Mouse (Mus musculus) ES-E14 (cell line): ENCODE data around the gene Naip2. TPM values are rescaled to one million over a fixed set of nuclear protein-coding genes. Genes with fewer than 3 reads are reported as not detected.
A peak's percentile ranks its signal among the peaks of the same experiment; 100 is the strongest.
"Not testable (repeated sequence)": the region's sequence is repeated elsewhere in the genome, so short reads cannot be mapped to it uniquely, and the experiment has no call there.

Experiments
- DNase-seq: peaks from one replicate; pipeline ENCODE4 v3.0.0-alpha.2; 2013; ENCODE audit warnings: low read depth, low spot score
- H3K27ac ChIP-seq: 2 replicates; pipeline ENCODE4 v1.5.1; 2012; ENCODE audit warnings: low read depth, mild to moderate bottlenecking, low read length, moderate library complexity, mixed read lengths; ENCODE audit not compliant: poor library complexity, insufficient read depth, severe bottlenecking
- H3K36me3 ChIP-seq: 2 replicates; pipeline ENCODE4 v1.6.1; 2012; ENCODE audit warnings: mild to moderate bottlenecking, low read length, moderate library complexity, mixed read lengths; ENCODE audit not compliant: control insufficient read depth, poor library complexity, insufficient read depth, severe bottlenecking
- H3K4me1 ChIP-seq, 2 experiments: fragments of 150-350 bp in 1 of 2; sonication (generic) in 1 of 2; 2 replicates each; pipeline ENCODE4 v1.6.1; 2012; ENCODE audit warnings: low read length in 2 of 2, mild to moderate bottlenecking in 1 of 2, mixed read lengths in 1 of 2; ENCODE audit not compliant: control insufficient read depth in 2 of 2, insufficient read depth in 2 of 2, poor library complexity in 1 of 2
- H3K4me3 ChIP-seq, 2 experiments: fragments of 150-350 bp in 1 of 2; sonication (generic) in 1 of 2; 2 replicates each; pipeline ENCODE4 v1.5.1; 2012; ENCODE audit warnings: low read length in 2 of 2, low read depth in 1 of 2, mild to moderate bottlenecking in 1 of 2, mixed read lengths in 1 of 2; ENCODE audit not compliant: insufficient read depth in 1 of 2, poor library complexity in 1 of 2, severe bottlenecking in 1 of 2
- H3K9ac ChIP-seq: 2 replicates; pipeline ENCODE4 v1.6.1; 2012; ENCODE audit warnings: low read depth, mild to moderate bottlenecking, low read length, mixed read lengths; ENCODE audit not compliant: poor library complexity, insufficient read depth, severe bottlenecking
- H3K9me3 ChIP-seq: fragments of 150-350 bp; sonication (generic); 2 replicates; pipeline ENCODE4 v1.6.1; 2012; ENCODE audit warnings: low read depth, mild to moderate bottlenecking, low read length; ENCODE audit not compliant: control insufficient read depth, insufficient read depth
- CHD2 ChIP-seq: IDR thresholded peaks from 2 replicates; pipeline ENCODE4 v1.6.1; 2014; ENCODE audit warnings: mild to moderate bottlenecking, low read depth, low read length, inconsistent platforms
- HCFC1 ChIP-seq: IDR thresholded peaks from 2 replicates; pipeline ENCODE4 v1.6.1; 2012; ENCODE audit warnings: low read length, inconsistent platforms, borderline replicate concordance; ENCODE audit not compliant: insufficient read depth
- MAFK ChIP-seq: IDR thresholded peaks from 2 replicates; pipeline ENCODE4 v1.6.1; 2014; ENCODE audit warnings: mild to moderate bottlenecking, low read depth, low read length, inconsistent platforms; ENCODE audit not compliant: insufficient read depth
- ZC3H11A ChIP-seq: IDR thresholded peaks from 2 replicates; pipeline ENCODE4 v1.6.1; 2012; ENCODE audit warnings: low read depth, mild to moderate bottlenecking, inconsistent platforms, low read length, borderline replicate concordance
- ZNF384 ChIP-seq: IDR thresholded peaks from 2 replicates; pipeline ENCODE4 v1.6.1; 2012; ENCODE audit warnings: low read depth, low read length, inconsistent platforms
- in situ Hi-C, 2 experiments: fragments of 600-800 bp; cut with MboI; formaldehyde crosslinking; loops; one replicate each; pipeline ENCODE4 v1.15.1; 2025; ENCODE audit warnings: low sequenced_read_pairs in 2 of 2, inconsistent platforms in 1 of 2; ENCODE audit not compliant: unreplicated experiment in 2 of 2
- total RNA-seq: library from RNA; depleted of rRNA; stranded (reverse); fragments of 300-350 nt; gene quantifications from 2 replicates; pipeline ENCODE4 v1.2.3, GENCODE M21; 2012

The Naip2 gene
- total RNA-seq, 1 experiment: 0.18 TPM

GRCm38 (mm10) chr13:100161171-100161870, 40.6 kb downstream of the Naip2 start:
- H3K9ac ChIP-seq, H3K4me3 ChIP-seq, in situ Hi-C loops, H3K36me3 ChIP-seq, H3K4me1 ChIP-seq, H3K9me3 ChIP-seq, DNase-seq, H3K27ac ChIP-seq: not testable (repeated sequence)

- no peak overlapping the region for H3K9ac ChIP-seq
- H3K4me3 ChIP-seq: no peak overlapping the region
- H3K36me3 ChIP-seq: no peaks in the 10 kb centered on the region
- TF ChIP-seq HCFC1 (no peak), ZNF384 (no peak)
- no peaks in the 10 kb centered on the region for H3K9me3 ChIP-seq
- H3K4me1 ChIP-seq: no peaks in the 10 kb centered on the region
- no peak overlapping the region for H3K27ac ChIP-seq
- in situ Hi-C loops: no loop called here
- DNase-seq: no peak
Observed at GRCm38 (mm10) chr13:100156624-100157023, 45.3 kb downstream of the Naip2 start.

- H3K4me3 ChIP-seq: no peak overlapping the region
- no peaks in the 10 kb centered on the region for H3K4me1 ChIP-seq
- H3K9ac ChIP-seq: no peak overlapping the region
- DNase-seq: no peak
- no peaks in the 10 kb centered on the region for H3K9me3 ChIP-seq
- TF ChIP-seq CHD2 (no peak), HCFC1 (no peak), MAFK (no peak), ZNF384 (no peak), ZC3H11A (no peak)
- no peaks in the 10 kb centered on the region for H3K36me3 ChIP-seq
- no peak overlapping the region for H3K27ac ChIP-seq
- in situ Hi-C loops: no loop called here
Observed at GRCm38 (mm10) chr13:100152659-100153058, 49.2 kb downstream of the Naip2 start.

GRCm38 (mm10) chr13:100141646-100142314, 60.1 kb downstream of the Naip2 start:
- Histone ChIP-seq H3K27ac (no peak overlapping the region), H3K9ac (no peak overlapping the region), H3K4me3 (no peak overlapping the region), H3K36me3 (peaks cover 14% of the 10 kb centered on the region), H3K4me1 (no peaks in the 10 kb centered on the region), H3K9me3 (no peaks in the 10 kb centered on the region)
- no peak for TF ChIP-seq HCFC1
- no peak for TF ChIP-seq ZC3H11A
- no peak for TF ChIP-seq ZNF384
- TF ChIP-seq MAFK: no peak
- no peak for TF ChIP-seq CHD2
- DNase-seq: no peak
- in situ Hi-C loops: no loop called here

- Histone ChIP-seq H3K4me1 (peaks cover 0 to 4% of the 10 kb centered on the region in 2 experiments; a peak in 1 of 4 replicates), H3K36me3 (peaks cover 20% of the 10 kb centered on the region), H3K9me3 (no peaks in the 10 kb centered on the region), H3K27ac (no peak overlapping the region), H3K9ac (peak overlapping the region; percentile 99), H3K4me3 (peak overlapping the region; percentile 97 to 100)
- DNase-seq: no peak
- no peak for TF ChIP-seq ZC3H11A
- no peak; the same call in 1 of the 2 replicates for TF ChIP-seq HCFC1
- no peak for TF ChIP-seq ZNF384
- no peak for TF ChIP-seq CHD2
- no peak for TF ChIP-seq MAFK
- in situ Hi-C loops: no loop called here
Observed at GRCm38 (mm10) chr13:100125258-100125643, 76.6 kb downstream of the Naip2 start.
